Mouse (Mus musculus): Measurements from ENCODE around the gene Slc12a3. TPM values are rescaled to one million over a fixed set of nuclear protein-coding genes. Genes with fewer than 3 reads are reported as not detected.
A peak's percentile ranks its signal among the peaks of the same experiment; 100 is the strongest.

Gene Slc12a3
- polyA plus RNA-seq, 1 experiment from 2014 or later: 0.12 TPM

GRCm38 (mm10) chr8:94306989-94307513, 21.9 kb upstream of the Slc12a3 start:
- no peak overlapping the region for H3K4me3 ChIP-seq (replicated peaks)
- peaks cover 94% of the 10 kb centered on the region for H3K36me3 ChIP-seq
- no peak for ATAC-seq
- 88% methylated on average over 7 of the region's 7 CpGs for WGBS
- H3K27me3 ChIP-seq: no peaks in the 10 kb centered on the region
- H3K4me1 ChIP-seq (replicated peaks): no peaks in the 10 kb centered on the region
- no peaks in the 10 kb centered on the region for H3K9me3 ChIP-seq
- no peak overlapping the region for H3K9ac ChIP-seq (replicated peaks)
- no peak overlapping the region for H3K4me2 ChIP-seq (replicated peaks)
- no peak overlapping the region for H3K27ac ChIP-seq

GRCm38 (mm10) chr8:94307652-94308051, 21.3 kb upstream of the Slc12a3 start:
- peaks cover 96% of the 10 kb centered on the region for H3K36me3 ChIP-seq
- no peak overlapping the region for H3K4me3 ChIP-seq (replicated peaks)
- H3K27ac ChIP-seq: no peak overlapping the region
- whole genome bisulfite sequencing: 91% methylated on average over 9 of the region's 9 CpGs
- no peaks in the 10 kb centered on the region for H3K27me3 ChIP-seq
- H3K9me3 ChIP-seq: no peaks in the 10 kb centered on the region
- no peak overlapping the region for H3K4me2 ChIP-seq (replicated peaks)
- no peak overlapping the region for H3K9ac ChIP-seq (replicated peaks)
- no peak for ATAC-seq
- H3K4me1 ChIP-seq (replicated peaks): no peaks in the 10 kb centered on the region

- Histone ChIP-seq H3K27me3 (no peaks in the 10 kb centered on the region), H3K36me3 (peaks cover 79% of the 10 kb centered on the region), H3K27ac (no peak overlapping the region), H3K9ac (replicated peaks) (no peak overlapping the region), H3K9me3 (no peaks in the 10 kb centered on the region), H3K4me2 (replicated peaks) (no peak overlapping the region), H3K4me3 (replicated peaks) (no peak overlapping the region), H3K4me1 (replicated peaks) (no peaks in the 10 kb centered on the region)
- no peak for ATAC-seq
- WGBS: 86% methylated on average over 2 of the region's 2 CpGs
Observed at GRCm38 (mm10) chr8:94314069-94314468, 14.9 kb upstream of the Slc12a3 start.

GRCm38 (mm10) chr8:94317249-94317648, 11.8 kb upstream of the Slc12a3 start:
- Histone ChIP-seq H3K4me1 (replicated peaks) (0 out of 2 replicates have a peak, but pooled peaks cover 4% of the 10 kb centered on the region), H3K4me3 (replicated peaks) (no peak overlapping the region), H3K27ac (no peak overlapping the region), H3K9ac (replicated peaks) (no peak overlapping the region), H3K36me3 (peaks cover 76% of the 10 kb centered on the region), H3K27me3 (no peaks in the 10 kb centered on the region), H3K9me3 (no peaks in the 10 kb centered on the region), H3K4me2 (replicated peaks) (no peak overlapping the region)
- 97% methylated on average over 2 of the region's 2 CpGs for WGBS
- no peak for ATAC-seq

- no peaks in the 10 kb centered on the region for H3K27me3 ChIP-seq
- H3K36me3 ChIP-seq: peaks cover 71% of the 10 kb centered on the region
- 0 out of 2 replicates have a peak, but pooled peaks cover 4% of the 10 kb centered on the region for H3K4me1 ChIP-seq (replicated peaks)
- H3K4me3 ChIP-seq (replicated peaks): no peak overlapping the region
- ATAC-seq: no peak
- H3K27ac ChIP-seq: no peak overlapping the region
- H3K4me2 ChIP-seq (replicated peaks): no peak overlapping the region
- H3K9ac ChIP-seq (replicated peaks): no peak overlapping the region
- 94% methylated on average over 2 of the region's 2 CpGs for WGBS
- H3K9me3 ChIP-seq: no peaks in the 10 kb centered on the region
Observed at GRCm38 (mm10) chr8:94317691-94318090, 11.3 kb upstream of the Slc12a3 start.

- ATAC-seq: no peak
- WGBS: 89% methylated on average over 2 of the region's 2 CpGs
- Histone ChIP-seq H3K27ac (no peak overlapping the region), H3K4me3 (replicated peaks) (no peak overlapping the region), H3K27me3 (no peaks in the 10 kb centered on the region), H3K36me3 (peaks cover 56% of the 10 kb centered on the region), H3K9ac (replicated peaks) (no peak overlapping the region), H3K4me2 (replicated peaks) (no peak overlapping the region), H3K9me3 (no peaks in the 10 kb centered on the region), H3K4me1 (replicated peaks) (0 out of 2 replicates have a peak, but pooled peaks cover 4% of the 10 kb centered on the region)
Observed at GRCm38 (mm10) chr8:94320036-94320435, 9.0 kb upstream of the Slc12a3 start.

GRCm38 (mm10) chr8:94322083-94322482, 6.9 kb upstream of the Slc12a3 start:
- H3K27ac ChIP-seq: no peak overlapping the region
- 69% methylated on average over 4 of the region's 4 CpGs for WGBS
- H3K9me3 ChIP-seq: no peaks in the 10 kb centered on the region
- no peak overlapping the region for H3K4me2 ChIP-seq (replicated peaks)
- H3K36me3 ChIP-seq: peaks cover 46% of the 10 kb centered on the region
- H3K9ac ChIP-seq (replicated peaks): no peak overlapping the region
- ATAC-seq: no peak
- no peak overlapping the region for H3K4me3 ChIP-seq (replicated peaks)
- 0 out of 2 replicates have a peak, but pooled peaks cover 4% of the 10 kb centered on the region for H3K4me1 ChIP-seq (replicated peaks)
- no peaks in the 10 kb centered on the region for H3K27me3 ChIP-seq

- Histone ChIP-seq H3K27me3 (no peaks in the 10 kb centered on the region), H3K4me1 (replicated peaks) (0 out of 2 replicates have a peak, but pooled peaks cover 4% of the 10 kb centered on the region), H3K4me3 (replicated peaks) (no peak overlapping the region), H3K36me3 (peaks cover 37% of the 10 kb centered on the region), H3K9me3 (no peaks in the 10 kb centered on the region), H3K9ac (replicated peaks) (no peak overlapping the region), H3K4me2 (replicated peaks) (no peak overlapping the region), H3K27ac (no peak overlapping the region)
- WGBS: 91% methylated on average over 6 of the region's 6 CpGs
- ATAC-seq: no peak
Observed at GRCm38 (mm10) chr8:94323041-94323440, 6.0 kb upstream of the Slc12a3 start.

- Histone ChIP-seq H3K27me3 (no peaks in the 10 kb centered on the region), H3K27ac (no peak overlapping the region), H3K9ac (replicated peaks) (no peak overlapping the region), H3K36me3 (peaks cover 27% of the 10 kb centered on the region), H3K4me2 (replicated peaks) (no peak overlapping the region), H3K4me3 (replicated peaks) (no peak overlapping the region), H3K9me3 (no peaks in the 10 kb centered on the region), H3K4me1 (replicated peaks) (0 out of 2 replicates have a peak, but pooled peaks cover 4% of the 10 kb centered on the region)
- WGBS: 56% methylated on average over 12 of the region's 12 CpGs
- ATAC-seq: no peak
Observed at GRCm38 (mm10) chr8:94324071-94324470, 4.9 kb upstream of the Slc12a3 start.

- WGBS: 91% methylated on average over 4 of the region's 4 CpGs
- no peak overlapping the region for H3K9ac ChIP-seq (replicated peaks)
- H3K27ac ChIP-seq: no peak overlapping the region
- H3K4me2 ChIP-seq (replicated peaks): no peak overlapping the region
- H3K4me1 ChIP-seq (replicated peaks): 0 out of 2 replicates have a peak, but pooled peaks cover 4% of the 10 kb centered on the region
- H3K36me3 ChIP-seq: peaks cover 9% of the 10 kb centered on the region
- no peak for ATAC-seq
- no peaks in the 10 kb centered on the region for H3K9me3 ChIP-seq
- H3K27me3 ChIP-seq: no peaks in the 10 kb centered on the region
- no peak overlapping the region for H3K4me3 ChIP-seq (replicated peaks)
Observed at GRCm38 (mm10) chr8:94326016-94326415, 3.0 kb upstream of the Slc12a3 start.

GRCm38 (mm10) chr8:94330733-94331132, 1.7 kb downstream of the Slc12a3 start:
- no peaks in the 10 kb centered on the region for H3K4me1 ChIP-seq (replicated peaks)
- no peak overlapping the region for H3K9ac ChIP-seq (replicated peaks)
- no peak overlapping the region for H3K27ac ChIP-seq
- WGBS: 31% methylated on average over 4 of the region's 4 CpGs
- H3K4me2 ChIP-seq (replicated peaks): no peak overlapping the region
- H3K4me3 ChIP-seq (replicated peaks): no peak overlapping the region
- no peaks in the 10 kb centered on the region for H3K36me3 ChIP-seq
- ATAC-seq: peak; percentile 62
- no peaks in the 10 kb centered on the region for H3K27me3 ChIP-seq
- H3K9me3 ChIP-seq: no peaks in the 10 kb centered on the region

- no peaks in the 10 kb centered on the region for H3K36me3 ChIP-seq
- no peaks in the 10 kb centered on the region for H3K9me3 ChIP-seq
- no peak overlapping the region for H3K4me2 ChIP-seq (replicated peaks)
- no peak for ATAC-seq
- no peaks in the 10 kb centered on the region for H3K27me3 ChIP-seq
- WGBS: 60% methylated on average over 5 of the region's 5 CpGs
- H3K4me3 ChIP-seq (replicated peaks): no peak overlapping the region
- no peak overlapping the region for H3K9ac ChIP-seq (replicated peaks)
- no peak overlapping the region for H3K27ac ChIP-seq
- H3K4me1 ChIP-seq (replicated peaks): no peaks in the 10 kb centered on the region
Observed at GRCm38 (mm10) chr8:94333345-94333744, 4.3 kb downstream of the Slc12a3 start.

GRCm38 (mm10) chr8:94337559-94337958, 8.6 kb downstream of the Slc12a3 start:
- 81% methylated on average over 8 of the region's 8 CpGs for WGBS
- Histone ChIP-seq H3K4me1 (replicated peaks) (no peaks in the 10 kb centered on the region), H3K27ac (no peak overlapping the region), H3K36me3 (no peaks in the 10 kb centered on the region), H3K4me3 (replicated peaks) (no peak overlapping the region), H3K4me2 (replicated peaks) (no peak overlapping the region), H3K27me3 (no peaks in the 10 kb centered on the region), H3K9me3 (no peaks in the 10 kb centered on the region), H3K9ac (replicated peaks) (no peak overlapping the region)
- no peak for ATAC-seq
